Mouse (Mus musculus) lung, postnatal 10 days (tissue): ENCODE measurements around the gene 1700088E04Rik.

Source experiments
- DNase-seq: peaks from one replicate; pipeline ENCODE4 v3.0.0; 2021

Gene 1700088E04Rik

DNA sequence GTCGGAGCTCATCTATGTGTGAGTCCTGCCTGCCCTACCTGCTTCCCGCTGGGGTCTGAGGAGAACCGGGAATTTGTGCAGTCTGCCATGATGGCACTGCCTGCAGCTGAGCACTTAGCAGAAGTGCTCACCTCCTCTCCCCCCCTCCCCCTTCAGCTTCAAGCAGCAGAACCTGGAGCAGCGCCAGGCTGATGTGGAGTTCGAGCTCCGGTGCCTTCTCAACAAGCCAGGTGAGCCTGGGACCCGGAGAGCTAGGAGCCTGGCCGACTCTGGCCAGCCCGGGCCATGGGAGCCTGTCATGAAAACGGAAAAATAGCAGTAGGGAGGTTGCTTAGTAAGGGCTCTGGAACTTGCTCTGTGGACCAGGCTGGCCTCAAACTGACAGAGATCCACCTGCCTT is 10.3 kb downstream of the 1700088E04Rik start:
- DNase-seq: peak; percentile 67

DNA sequence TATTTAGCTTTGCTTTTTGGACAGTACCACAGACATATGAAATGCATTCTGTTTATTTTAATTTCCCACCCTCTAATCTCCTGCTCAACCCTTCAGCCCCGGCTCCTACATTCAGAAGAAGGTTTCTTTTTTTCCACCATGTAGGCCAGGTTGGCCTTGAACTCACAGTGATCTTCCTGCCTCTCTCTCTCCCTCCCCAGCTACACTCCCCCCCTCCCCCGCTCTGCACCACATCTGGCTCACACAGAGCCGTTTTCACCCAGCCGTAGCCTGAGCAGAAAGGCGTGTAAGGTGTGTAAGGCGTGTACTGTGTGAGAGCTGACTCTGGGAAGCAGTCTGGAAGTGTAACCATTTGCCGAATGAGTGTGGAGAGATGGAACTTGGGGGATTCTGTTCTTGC is 11.7 kb downstream of the 1700088E04Rik start:
- DNase-seq: no peak

DNA sequence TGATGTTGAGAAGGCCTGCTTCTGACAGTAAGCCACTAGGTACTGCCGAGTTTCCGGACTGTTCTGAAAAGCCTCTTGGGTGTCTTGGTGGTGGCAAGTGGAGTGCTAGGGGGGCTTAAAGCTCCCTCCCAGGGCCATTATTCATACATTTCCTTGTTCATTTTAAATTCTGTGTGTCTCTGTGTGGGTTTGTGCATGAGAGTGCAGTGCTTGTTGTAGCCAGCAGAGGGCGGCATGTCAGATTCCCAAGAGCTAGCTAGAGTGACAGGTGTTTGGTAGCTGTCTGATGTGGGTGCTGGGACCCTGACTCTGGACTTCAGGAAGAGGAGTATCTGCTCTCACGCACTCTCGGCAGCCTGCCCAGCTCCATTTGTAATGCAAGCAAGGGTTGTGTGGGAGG is 12.8 kb downstream of the 1700088E04Rik start:
- DNase-seq: no peak

DNA sequence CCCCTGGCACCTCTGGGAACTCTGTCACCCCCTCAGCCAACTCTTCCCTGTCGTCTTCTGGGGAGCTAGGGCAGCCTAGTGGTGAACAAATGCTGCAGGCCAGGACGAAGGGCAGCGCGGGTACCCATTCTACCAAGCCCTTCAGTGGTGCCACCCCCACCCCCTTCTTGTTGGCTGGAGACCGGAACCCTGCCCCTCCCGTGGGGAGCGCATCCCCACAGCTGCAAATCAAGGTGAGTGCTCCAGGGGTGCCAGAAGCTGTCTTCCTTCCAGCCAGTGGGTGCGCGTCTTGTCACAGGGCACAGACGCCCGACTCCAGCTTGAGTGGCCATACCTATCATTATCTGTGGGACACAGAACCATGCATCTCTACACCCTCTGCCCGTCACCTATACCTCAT is 14.0 kb downstream of the 1700088E04Rik start:
- DNase-seq: no peak

DNA sequence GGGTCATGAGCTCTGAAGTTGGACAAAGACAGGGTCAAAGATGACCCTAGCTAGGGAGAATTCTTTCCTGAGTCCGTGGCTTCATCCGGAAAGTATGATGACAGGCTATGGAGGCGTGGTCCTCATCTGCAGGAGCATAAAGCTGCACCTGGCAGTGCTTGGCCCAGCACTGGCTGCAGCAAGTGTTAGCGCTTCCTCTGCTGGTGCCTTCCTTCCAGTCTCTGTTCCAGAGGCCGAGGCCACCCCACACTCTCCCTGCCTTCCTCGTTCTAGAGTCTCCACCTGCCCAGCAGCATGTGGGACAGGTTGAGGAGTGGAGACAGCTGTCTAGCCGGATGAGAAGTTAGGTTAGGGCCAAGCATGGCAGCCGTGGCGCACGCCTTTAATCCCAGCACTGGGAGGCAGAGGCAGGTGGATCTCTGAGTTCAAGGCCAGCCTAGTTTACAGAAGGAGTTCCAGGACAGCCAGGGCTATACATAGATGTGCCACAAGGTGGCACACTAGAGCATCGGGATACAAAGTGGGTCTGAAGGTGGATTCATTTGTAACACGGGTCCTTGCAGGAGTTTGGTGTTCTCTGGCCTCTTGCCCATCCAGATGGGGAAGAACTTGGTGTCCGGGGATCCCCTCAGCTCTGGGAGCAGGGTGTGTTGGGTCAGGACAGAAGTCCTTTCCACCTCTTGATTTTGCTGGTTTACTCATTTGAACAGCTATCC is 14.7 kb downstream of the 1700088E04Rik start:
- DNase-seq: peak; percentile 69

DNA sequence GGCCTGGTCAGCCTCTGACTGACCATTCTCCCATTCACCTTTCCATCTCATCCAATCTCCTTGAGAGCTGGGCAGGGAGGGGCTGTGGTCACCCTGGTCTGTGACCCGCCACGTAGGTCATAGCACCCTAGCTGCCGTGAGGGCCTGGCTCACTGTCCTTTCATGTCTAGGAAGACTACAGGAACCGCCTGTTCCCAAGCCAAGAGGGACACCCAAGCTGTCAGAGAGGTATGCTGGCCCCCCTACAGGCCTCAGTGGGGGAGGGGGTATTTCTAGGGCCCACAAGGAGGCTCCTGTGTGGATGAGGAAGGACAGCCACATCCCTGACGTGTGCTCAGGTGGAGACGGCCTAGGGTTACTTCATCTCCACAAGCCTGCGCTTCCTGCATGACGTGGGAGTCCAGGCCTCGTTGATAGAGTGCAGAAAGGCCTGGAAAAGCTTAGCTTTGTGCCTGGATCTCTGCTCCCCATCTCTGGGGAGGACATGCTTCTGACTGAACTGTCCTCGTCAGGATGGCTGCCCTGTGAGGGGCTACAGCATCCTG is 16.6 kb downstream of the 1700088E04Rik start:
- no peak for DNase-seq

DNA sequence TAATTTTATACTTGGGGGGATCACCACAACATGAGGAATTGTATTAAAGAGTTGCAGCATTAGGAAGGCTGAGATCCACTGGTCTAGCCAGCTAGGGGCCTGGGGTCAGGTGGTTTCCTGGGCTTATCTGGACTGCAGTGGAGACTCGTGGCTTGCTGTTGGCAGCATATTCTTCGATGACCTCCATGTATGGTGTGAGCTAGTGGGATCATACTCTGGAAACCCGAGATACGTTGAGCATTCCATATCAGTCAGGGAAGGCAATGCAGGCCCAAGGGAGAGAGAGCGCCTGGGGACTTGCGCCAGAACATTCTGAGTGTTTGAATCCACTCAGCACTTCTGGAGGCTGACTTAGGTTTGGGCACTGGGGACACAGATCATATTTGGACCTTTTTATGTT is 17.3 kb downstream of the 1700088E04Rik start:
- DNase-seq: no peak

DNA sequence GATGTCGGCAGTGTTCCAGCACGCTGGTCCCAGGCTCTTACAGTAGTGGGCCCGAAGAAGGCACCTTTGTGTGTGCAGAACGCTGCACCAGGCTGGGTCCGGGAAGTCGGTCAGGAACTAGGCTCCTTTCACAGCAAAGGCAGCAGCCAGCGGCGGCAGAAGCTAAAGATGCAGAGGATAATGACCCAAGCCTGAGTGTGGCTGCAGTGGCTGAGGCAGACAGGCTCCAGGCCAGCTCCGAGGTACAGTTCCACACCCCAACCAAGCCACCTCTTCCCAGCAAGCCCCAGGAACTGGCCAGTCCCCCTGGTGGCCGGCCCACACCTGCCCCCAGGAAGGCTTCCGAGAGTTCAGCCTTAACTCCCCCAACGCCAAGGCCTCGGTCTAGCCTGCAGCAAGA is 18.5 kb downstream of the 1700088E04Rik start:
- DNase-seq: no peak

DNA sequence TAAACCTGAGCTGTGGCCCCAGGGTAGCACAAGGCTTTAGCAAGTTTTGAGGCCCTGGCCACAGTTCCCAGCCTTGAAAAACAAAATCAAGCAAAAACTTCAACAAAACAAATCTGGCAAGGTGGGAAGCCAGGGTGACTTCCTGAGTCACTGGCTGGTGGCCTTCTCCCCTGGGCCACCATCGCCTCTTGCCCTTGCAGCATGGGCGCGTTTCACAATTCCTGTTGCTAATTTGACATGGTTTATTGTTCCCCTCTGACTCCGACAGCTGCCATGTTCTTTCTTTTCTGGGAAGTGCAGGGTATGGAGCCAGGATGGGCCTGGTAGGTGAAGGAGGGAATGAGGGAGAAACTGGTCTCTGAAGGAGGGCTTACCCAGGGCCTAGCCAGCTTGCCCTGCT is 18.9 kb downstream of the 1700088E04Rik start:
- DNase-seq: no peak

DNA sequence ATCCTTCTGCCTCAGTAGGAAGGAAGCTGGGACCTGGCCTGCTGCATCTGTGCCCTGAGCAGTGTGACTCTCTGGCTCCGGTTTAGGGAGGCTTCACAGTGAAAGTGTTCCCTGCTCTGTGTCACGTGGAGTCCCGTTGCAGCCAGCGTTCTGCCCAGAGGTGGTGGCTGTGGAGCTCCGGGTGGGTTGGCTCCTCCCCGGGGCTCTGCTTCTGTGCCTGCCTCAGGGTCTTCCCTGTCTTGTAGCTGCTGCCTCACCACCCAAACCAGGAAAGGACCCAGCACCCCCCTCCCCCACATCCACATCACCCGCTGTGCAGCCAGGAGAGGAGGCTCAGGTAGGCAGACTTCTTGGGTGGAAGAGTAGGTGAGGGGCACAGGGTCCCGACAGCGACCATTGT is 21.6 kb downstream of the 1700088E04Rik start:
- no peak for DNase-seq

DNA sequence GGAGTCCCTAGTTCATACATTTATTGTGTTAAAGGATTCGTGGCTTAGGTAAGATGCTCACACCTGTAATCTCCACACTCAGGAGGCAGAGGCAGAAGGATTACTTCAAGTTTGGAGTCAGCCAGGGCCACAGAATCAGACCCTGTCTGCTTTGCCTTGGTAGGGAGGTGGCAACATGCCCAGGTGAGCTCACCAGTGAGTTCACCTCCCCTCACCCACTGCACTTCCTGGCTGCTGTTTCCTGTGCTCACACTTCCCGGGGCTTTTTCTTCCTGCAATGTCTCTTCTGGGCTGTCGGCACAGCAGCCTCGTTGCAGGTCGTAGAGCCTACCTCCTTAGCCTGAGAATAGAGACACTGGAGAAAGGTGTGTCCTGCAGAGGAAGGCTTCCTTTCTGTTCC is 25.8 kb downstream of the 1700088E04Rik start:
- DNase-seq: peak; percentile 39

DNA sequence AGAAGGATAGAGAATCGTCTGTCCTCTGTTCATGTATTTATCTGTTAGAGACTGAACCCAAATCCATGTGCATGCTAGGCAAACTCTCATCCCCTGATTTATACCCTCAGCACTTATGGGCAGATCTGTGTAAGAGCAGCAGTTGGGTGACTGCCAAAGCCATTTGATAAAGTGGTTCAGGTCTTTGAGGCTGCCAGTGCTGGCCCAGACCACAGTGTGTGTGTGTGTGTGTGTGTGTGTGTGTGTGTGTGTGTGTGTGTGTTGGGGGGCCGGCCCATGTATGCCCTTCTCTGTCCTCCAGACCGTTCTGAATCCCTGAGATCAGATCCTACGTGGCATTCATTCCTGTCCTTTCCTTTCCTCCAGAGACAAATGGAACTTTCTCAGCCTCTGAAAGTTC is 29.3 kb downstream of the 1700088E04Rik start:
- peak; percentile 46 for DNase-seq

DNA sequence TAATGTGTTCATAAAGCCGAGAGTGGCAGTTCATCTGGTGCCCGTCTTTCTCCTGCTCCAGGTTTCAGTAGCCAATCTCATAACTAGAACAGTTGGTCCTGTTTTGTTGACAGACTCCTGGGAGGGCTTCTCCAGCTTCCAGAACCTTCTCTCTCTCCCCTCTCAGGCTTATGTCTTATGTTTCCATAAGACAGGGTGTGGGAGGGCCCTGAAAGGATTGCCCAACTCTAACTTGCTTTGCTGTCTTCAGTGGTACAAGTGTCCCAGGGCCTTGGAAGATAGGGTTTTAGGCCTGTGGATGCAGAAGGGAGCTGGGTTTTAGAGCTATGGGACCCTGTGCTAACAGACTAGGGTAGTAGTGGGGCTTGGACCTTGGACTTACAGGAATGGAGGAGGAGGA is 30.5 kb downstream of the 1700088E04Rik start:
- DNase-seq: no peak

DNA sequence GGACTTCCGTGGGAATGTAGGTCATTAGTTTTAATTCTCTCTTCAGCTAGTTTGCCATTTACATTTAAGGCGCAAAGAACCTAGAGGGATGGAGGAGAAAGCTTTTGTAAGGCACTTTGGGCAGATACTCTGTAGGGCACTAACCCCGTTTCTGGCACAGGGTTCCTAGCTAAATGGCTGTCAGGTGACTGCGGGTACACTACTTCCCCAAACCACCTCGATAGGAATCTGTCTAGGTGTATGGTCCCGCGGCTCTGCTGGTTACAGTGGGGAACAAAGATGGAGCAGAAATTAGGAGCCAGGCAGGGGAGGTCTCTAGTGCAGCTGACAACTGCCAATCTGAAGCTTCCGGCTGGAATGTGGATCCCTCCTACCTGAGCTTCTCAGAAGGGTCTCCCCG is 31.0 kb downstream of the 1700088E04Rik start:
- DNase-seq: no peak

DNA sequence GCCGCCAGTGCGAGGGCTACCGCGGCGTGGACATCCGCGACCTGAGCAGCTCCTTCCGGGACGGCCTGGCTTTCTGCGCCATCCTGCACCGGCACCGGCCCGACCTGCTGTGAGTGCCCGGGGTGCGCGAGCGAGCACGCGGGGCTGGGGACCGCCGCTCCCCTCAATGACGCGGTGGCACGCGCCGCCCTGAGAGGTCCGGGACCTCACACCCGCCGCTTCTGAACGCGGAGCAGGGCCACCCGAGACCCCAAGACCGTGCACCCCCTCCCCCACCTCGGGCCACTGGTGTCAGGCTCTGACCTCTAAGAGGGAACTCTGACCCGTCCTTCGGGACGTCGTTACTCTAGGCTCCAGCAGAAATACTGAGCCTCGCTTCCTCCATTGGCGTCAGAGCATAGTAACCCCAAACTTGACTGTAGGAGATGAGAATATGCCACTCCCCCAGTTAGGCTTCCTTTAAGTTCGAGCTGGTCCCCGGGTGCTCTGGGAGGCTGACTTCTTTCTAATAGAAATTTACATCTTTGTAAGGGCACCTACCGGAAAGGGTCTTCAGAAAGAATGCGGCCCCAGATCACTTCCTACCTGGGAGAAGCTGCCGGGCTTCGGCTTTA is 31.6 kb downstream of the 1700088E04Rik start:
- peak; percentile 45 for DNase-seq

DNA sequence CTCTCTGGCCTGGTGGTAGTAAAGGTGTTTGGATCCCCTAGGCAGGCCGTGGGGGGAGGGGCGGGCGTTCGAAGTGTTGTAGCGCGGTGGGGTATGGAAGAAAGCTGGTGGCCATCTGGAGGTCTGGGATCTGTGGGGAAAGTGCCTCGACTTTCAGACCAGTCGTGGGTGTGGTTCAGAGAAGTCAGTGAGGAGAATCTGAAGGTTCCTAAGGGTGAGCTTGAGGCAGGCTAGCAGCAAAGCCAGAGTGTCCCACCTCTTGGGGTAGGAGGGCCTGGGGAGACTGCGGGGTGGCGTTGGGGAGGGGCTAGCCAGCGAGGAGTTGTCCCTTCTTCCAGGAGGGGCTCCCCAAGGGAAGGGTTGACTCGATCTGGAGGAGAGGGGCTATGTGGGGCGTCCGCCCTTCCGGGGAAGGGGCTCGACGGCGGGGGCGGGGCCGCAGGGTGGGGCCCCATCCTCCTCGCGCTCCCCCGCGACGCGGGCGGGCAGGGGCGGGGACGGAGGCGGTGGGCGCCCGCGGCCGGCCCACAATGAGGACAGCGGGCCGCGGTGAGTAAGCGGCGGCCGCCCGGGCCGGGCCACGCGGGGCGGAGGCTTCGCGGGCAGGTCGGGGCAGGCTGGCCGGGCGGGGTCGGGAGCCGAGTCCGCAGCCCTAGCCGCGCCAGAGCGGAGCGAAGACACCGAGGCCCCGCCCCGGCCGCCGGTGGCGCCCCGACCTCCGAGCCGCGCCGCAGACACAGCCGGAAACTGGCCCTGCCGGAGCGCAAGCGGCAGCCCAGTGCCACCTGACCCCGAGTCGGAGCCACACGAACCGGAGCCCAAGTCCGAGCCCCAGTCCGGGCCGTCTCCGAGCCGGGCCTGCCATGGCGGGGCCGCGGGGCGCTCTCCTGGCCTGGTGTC is 32.4 kb downstream of the 1700088E04Rik start, which contains the start of gene Micall1:
Micall1 (plus strand) TSS at position 478 of the 900 bp plus-strand sequence.
- DNase-seq: peak; percentile 78

DNA sequence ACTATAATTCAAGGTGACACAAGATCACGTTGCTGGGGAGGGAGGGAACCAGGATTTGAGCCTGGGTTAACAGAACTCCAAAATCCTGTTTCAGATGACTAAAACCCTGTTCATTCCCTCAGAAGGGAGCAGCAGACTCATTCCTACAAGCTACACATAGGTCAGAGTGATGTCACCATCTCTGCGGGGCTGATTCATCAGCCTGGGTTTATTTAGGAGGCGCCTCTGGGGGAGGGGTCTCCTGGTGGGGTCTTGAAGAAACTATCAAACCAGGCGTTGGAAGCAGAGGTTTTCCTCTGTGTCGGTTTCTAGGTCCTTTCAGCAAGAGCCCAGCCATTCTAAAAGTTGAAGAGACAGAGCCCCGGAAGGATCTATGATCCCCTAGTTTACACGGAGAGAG is 33.1 kb downstream of the 1700088E04Rik start:
- no peak for DNase-seq

DNA sequence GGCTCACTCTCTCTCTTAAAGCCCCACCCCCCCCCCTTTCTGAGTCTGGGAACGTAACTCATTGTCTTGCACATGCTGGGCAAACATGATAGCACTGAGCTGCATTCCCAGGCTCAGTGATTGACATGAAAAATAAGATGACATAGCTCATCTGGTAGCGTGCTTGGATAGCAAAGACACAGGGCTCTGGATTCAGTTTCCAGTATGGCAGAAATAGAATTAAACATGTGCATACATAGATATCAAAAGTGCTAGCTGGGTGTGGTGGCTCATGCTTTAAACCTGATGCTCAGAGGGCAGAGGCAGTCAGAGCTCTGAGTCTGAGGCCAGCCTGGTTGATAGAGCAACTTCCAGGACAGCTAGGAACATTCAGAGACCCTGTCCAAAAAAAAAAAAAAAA is 35.2 kb downstream of the 1700088E04Rik start:
- DNase-seq: no peak

DNA sequence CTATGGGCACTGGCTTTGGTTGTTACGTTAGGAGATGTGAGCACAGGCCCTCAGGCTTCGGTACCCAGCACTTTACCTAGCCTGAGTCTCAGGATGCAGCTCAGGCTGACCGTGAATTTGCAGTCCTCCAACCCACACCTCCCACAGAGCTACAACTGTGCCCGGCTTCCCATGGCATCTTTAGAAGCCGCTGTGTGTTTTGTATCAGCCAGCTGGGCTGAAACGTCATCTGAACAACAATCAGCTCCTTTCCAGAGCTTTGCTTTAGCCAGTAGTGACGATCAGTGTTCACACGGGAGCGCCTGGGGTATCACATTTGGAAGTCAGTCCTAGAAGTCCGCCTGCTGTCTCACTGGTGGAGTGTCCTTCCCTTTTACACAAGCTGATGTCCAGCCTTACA is 37.8 kb downstream of the 1700088E04Rik start:
- DNase-seq: no peak

DNA sequence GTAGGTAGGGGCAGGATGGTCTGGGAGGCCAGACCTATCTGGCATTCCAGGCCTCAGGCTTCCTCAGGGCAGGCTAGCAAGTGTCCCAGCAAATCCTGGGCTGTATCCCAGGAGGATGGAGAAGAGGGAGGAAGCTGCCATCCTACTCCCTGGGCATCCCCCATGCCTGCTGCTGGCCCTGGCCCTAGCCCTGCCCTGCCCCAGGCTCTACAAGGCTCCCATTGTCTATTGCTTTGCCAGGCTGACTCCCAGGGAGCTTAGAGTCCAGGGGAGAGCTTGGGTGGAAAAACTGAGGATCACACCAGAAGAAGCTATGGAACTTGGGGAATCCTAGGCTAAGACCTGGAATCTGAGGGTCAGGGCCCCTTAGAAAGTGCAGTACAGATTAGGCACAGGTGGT is 39.5 kb downstream of the 1700088E04Rik start:
- DNase-seq: no peak

DNA sequence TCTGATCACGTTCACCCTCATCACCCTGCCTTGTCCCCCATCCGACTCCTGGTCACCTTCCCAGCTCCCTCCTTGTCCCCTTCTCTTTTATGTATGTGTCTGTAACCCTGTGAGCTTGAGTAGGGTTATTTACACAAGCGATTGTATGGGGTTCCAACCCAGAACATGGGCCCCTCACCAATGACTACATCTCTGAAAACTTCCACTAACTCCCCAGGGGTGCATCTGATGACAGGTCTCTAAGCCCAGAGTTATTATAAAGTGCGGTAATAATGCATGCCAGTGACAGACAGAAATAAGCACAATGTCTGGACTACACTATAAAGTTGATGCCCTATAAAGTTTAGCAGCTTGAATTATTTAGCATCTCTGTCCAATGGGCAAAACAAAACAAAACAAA is 40.7 kb downstream of the 1700088E04Rik start:
- DNase-seq: no peak

DNA sequence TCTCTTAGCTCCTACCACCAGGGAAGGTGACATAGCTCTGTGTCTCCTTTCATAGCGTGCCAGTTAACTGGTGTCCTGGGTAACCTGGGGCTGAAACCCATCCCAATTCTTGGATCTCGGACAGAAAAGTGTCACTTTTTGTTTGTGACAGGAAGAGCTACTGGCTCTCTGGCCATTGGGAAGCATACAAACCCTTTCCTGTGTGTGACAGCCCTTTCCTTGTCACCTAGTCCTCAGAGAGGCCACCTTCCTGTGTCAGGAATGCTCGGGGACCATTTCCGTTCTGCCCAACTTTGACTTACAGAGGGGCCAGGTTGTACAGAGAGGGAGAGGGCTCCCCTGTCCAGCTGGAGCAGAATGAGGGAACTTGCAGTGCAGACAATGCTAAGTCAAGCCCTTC is 41.6 kb downstream of the 1700088E04Rik start:
- peak; percentile 57 for DNase-seq

DNA sequence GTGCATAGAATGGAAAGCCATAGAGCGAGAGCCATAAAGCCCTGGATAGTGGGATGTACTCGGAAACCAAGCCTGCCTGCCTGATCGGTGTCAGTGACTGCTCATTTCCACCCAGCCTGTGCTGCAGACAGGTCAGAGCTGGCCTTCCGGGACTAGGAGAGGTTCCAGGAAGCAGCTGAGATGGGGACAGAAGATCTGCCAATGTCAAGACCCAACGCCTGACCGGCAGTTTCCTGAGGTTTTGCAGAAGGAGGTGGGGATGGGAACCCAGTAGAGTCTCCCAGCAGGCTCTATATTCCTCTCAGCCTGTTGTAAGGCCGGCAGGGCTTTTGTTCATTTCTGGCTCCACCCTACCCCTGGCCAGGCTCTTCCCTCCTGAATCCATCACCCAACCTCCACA is 42.2 kb downstream of the 1700088E04Rik start:
- peak; percentile 67 for DNase-seq
